Mouse (Mus musculus) urinary bladder, postnatal 14 days (tissue): ENCODE measurements around the gene Lefty2.

Source experiments
- DNase-seq: peaks from one replicate; pipeline ENCODE4 v3.0.0; 2021; ENCODE audit warnings: low spot score

Gene Lefty2

GRCm38 (mm10) chr1:180892808-180893207 is at the start of gene Lefty2:
Gene Lefty2 (plus strand): TSS chr1:180893108.
- no peak for DNase-seq

- peak; percentile 77 for DNase-seq
Observed at GRCm38 (mm10) chr1:180848114-180848510, 44.8 kb upstream of the Lefty2 start.

- DNase-seq, result peak; percentile 26
Observed at GRCm38 (mm10) chr1:180848511-180849241, 44.2 kb upstream of the Lefty2 start.

GRCm38 (mm10) chr1:180849701-180850301 is 43.1 kb upstream of the Lefty2 start:
- DNase-seq, result no peak

GRCm38 (mm10) chr1:180850316-180851270 is 42.3 kb upstream of the Lefty2 start, which contains the start of gene Sde2:
Gene Sde2 (plus strand): TSS chr1:180851127.
- DNase-seq, result peak; percentile 100

- DNase-seq, result no peak
Observed at GRCm38 (mm10) chr1:180858763-180859162, 34.1 kb upstream of the Lefty2 start.

- no peak for DNase-seq
Observed at GRCm38 (mm10) chr1:180860030-180860429, 32.9 kb upstream of the Lefty2 start.

GRCm38 (mm10) chr1:180863606-180864005 is 29.3 kb upstream of the Lefty2 start:
- DNase-seq, result no peak

- DNase-seq, result no peak
Observed at GRCm38 (mm10) chr1:180866001-180866400, 26.9 kb upstream of the Lefty2 start.

- DNase-seq, result peak; percentile 20
Observed at GRCm38 (mm10) chr1:180870122-180870650, 22.7 kb upstream of the Lefty2 start.

GRCm38 (mm10) chr1:180873861-180874484 is 18.9 kb upstream of the Lefty2 start:
- DNase-seq, result peak; percentile 39

GRCm38 (mm10) chr1:180874615-180875014 is 18.3 kb upstream of the Lefty2 start:
- no peak for DNase-seq

GRCm38 (mm10) chr1:180875126-180875525 is 17.8 kb upstream of the Lefty2 start:
- DNase-seq, result no peak

GRCm38 (mm10) chr1:180877466-180877865 is 15.4 kb upstream of the Lefty2 start:
- DNase-seq, result no peak

- DNase-seq, result no peak
Observed at GRCm38 (mm10) chr1:180881768-180882167, 11.1 kb upstream of the Lefty2 start.

GRCm38 (mm10) chr1:180883731-180884130 is 9.2 kb upstream of the Lefty2 start:
- no peak for DNase-seq

- DNase-seq, result no peak
Observed at GRCm38 (mm10) chr1:180884484-180884883, 8.4 kb upstream of the Lefty2 start.

GRCm38 (mm10) chr1:180888556-180889042 is 4.3 kb upstream of the Lefty2 start:
- DNase-seq, result peak; percentile 90

- no peak for DNase-seq
Observed at GRCm38 (mm10) chr1:180889172-180889571, 3.7 kb upstream of the Lefty2 start.

- DNase-seq, result no peak
Observed at GRCm38 (mm10) chr1:180889841-180890240, 3.1 kb upstream of the Lefty2 start.
